Mouse (Mus musculus) erythroblast, adult 5-6 weeks (primary cell): ENCODE data around the gene Daam1. TPM values are rescaled to one million over a fixed set of nuclear protein-coding genes. Genes with fewer than 3 reads are reported as not detected.
A peak's percentile ranks its signal among the peaks of the same experiment; 100 is the strongest.

Experiments used
- ATAC-seq: replicated peaks from 2 replicates; pipeline ENCODE4 v1.8.0; 2016; ENCODE audit warnings: moderate number of reproducible peaks, mild to moderate bottlenecking, moderate TSS enrichment, inconsistent platforms; ENCODE audit not compliant: poor library complexity, low FRiP score, severe bottlenecking
- total RNA-seq, 2 experiments: library from RNA; stranded (forward) in 1 of 2; stranded (reverse) in 1 of 2; fragments of 150-400 nt in 1 of 2; fragments of 200-764, 138-1000 nt in 1 of 2; gene quantifications; 2 replicates each; pipeline versions ENCODE4 v1.2.3 to v1.2.4; 2015 to 2017; ENCODE audit warnings: low replicate concordance in 2 of 2

Daam1 gene
- 39.4 and 45.4 TPM in 2 replicates for total RNA-seq (2015; ENCODE audit: low replicate concordance)
- 59.4 and 83.1 TPM in 2 replicates for total RNA-seq (2017; ENCODE audit: low replicate concordance)

GRCm38 (mm10) chr12:71830607-71831257 is at the start of gene Daam1:
Daam1 (plus strand) TSS chr12:71831078.
- ATAC-seq: peak; percentile 92

DNA sequence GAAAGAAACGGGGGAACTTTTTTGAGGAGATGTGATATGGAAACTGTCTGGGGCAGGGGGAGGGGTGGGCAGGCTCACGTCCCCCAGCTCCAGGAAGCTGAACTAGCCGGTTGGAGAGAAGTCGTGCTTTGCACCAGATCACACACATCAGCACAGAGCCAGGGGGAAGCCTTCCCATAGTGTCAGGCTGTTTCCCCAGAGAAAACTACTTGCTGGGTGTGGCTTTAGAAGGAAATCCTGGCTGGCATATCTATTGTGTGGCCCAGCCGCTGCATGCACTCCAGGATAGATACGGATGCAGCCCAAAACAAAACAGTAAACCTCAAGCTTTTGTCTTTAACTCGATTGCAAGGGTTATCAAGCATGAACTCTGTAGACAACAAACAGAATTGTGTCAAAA is 49.7 kb upstream of the Daam1 start:
- no peak for ATAC-seq

GRCm38 (mm10) chr12:71783970-71784369 is 46.9 kb upstream of the Daam1 start:
- ATAC-seq: no peak

- ATAC-seq: no peak
Measured at GRCm38 (mm10) chr12:71784666-71785255, 46.1 kb upstream of the Daam1 start.

GRCm38 (mm10) chr12:71786521-71786920 is 44.4 kb upstream of the Daam1 start:
- ATAC-seq: no peak

- no peak for ATAC-seq
Measured at GRCm38 (mm10) chr12:71788791-71789190, 42.1 kb upstream of the Daam1 start.

DNA sequence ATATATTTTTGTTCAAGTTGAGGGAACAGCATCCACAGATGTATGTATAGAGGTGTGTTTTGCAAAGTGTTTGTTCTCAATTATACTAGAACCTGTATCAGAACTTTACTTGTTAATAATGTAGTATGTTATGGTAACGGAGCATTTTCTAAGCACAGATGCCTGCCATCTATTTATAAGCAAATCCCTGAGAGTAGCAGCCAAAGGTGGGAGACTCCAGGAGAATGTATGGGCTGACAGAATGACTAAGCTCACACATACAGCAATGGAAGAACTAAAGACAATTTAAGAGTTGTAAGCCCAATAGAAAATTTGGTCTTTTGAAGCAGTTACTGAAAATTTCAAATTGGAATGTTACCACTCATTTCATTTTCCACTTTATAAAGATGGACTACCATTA is 40.3 kb upstream of the Daam1 start:
- no peak for ATAC-seq

DNA sequence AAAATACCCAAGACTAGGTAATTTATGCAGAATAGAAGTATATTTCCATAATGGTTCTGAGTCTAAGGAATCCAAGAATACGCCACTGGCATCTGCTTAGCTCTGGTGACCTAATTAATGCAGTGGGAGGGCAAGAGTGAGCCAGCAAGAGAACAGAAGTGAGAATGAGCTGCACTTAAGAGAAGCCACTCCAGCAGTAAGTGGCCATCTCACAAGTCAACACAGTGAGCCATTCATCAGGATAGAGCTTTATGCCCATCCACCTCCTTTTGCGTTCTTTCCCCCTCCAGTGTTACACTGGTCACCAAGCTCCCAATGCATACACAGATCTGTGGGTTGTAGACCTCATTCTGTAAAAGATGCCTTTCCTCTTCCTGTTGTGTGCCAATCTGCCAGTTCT is 37.8 kb upstream of the Daam1 start:
- ATAC-seq: no peak

GRCm38 (mm10) chr12:71795626-71796025 is 35.3 kb upstream of the Daam1 start:
- ATAC-seq: no peak

GRCm38 (mm10) chr12:71796517-71796916 is 34.4 kb upstream of the Daam1 start:
- ATAC-seq: no peak

DNA sequence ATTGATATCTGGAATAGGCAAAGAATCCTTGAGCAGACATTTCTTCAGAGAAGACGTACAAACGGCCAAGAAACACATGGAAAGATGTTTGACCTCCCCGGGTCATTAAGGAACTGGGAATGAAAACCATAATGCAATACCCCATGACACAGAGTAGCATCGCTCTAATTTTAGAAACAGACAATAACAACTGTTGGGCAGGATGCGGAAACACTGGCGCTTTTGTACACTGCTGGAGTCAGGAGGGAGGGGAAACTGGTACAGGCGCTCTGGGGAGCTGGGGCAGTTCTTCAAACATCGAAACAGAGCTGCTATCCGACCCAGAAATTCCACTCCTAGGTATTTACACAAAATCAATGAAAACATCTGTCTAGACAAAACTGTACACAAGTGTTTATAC is 23.6 kb upstream of the Daam1 start:
- no peak for ATAC-seq

DNA sequence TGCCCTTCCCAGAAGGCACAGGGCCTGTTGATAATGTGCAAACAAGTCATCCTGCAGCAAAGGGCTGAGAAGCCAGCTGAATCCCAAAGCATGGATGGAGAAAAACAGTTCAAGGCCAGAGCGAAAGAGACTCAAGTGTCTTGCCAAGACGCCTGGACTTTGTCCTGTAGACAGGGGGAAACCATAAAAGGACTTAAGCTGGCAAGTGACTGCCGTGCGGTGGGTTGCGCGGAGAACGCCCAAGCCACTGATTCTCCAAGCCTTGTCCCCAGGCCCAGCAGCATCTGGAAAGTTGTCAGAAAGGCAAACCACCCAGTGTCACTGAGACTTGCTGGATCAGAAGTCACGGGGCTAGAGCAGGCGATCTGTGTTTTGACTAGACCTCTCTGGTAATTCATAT is 22.2 kb upstream of the Daam1 start:
- no peak for ATAC-seq

GRCm38 (mm10) chr12:71809550-71809949 is 21.3 kb upstream of the Daam1 start:
- no peak for ATAC-seq

- no peak for ATAC-seq
Measured at GRCm38 (mm10) chr12:71812567-71812966, 18.3 kb upstream of the Daam1 start.

- ATAC-seq: no peak
Measured at GRCm38 (mm10) chr12:71813251-71813650, 17.6 kb upstream of the Daam1 start.

DNA sequence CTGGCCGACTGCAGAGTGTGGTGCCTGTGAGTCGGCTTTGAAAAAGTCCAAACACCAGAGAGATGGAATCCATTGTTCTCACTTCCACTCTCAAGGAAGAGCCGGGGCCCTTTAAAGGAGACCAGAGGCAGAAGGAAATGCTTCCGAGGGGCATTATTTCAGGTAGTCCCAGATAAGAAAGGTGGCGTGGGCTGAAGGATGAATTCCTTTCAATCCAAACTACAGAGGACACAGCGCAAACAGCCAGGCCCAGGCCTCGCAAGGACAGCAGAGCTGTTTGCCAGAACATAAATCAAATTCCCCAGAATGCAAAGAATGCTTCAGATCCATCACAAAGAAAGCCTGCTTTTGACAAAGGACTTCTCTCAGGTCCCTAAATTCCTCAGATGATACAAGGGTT is 17.1 kb upstream of the Daam1 start:
- ATAC-seq: no peak

GRCm38 (mm10) chr12:71820094-71820493 is 10.8 kb upstream of the Daam1 start:
- no peak for ATAC-seq

DNA sequence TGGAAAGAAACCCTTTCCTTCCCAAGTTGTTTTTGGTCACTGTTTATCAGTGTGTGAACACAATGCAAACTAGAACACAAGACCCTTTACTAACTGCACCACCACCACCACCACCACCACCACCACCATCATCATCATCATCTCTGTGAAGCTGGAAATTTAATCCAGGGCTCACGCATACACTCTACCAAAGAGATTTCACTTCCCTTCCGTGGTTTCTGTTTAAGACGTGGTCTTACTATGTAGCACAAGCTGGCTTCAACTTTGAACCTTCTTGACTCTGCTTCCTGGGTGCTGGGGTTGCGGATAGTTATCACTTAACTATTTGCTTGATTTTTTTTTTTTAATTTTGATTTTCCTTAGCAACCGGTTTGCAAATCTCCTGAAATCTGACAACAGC is 9.6 kb upstream of the Daam1 start:
- ATAC-seq: no peak

DNA sequence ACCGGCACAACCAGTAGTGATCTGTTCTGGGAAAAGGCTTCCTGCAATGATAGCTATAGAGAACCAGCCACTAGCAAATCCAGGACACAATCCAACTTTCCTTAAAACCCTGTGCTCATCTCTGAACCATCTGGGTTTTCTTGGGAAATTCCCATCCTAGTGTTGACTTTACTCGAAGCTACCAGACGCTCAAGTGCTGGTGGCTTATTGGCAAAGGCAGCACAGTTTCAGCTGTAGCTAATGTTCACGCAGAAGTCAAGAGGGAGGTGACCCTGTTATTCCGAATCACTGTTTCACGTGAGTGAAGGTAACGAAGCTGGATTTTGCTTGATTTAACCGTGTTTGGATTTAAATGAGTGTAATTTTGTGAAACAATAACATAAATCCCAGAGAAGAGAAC is 9.1 kb upstream of the Daam1 start:
- ATAC-seq: no peak

DNA sequence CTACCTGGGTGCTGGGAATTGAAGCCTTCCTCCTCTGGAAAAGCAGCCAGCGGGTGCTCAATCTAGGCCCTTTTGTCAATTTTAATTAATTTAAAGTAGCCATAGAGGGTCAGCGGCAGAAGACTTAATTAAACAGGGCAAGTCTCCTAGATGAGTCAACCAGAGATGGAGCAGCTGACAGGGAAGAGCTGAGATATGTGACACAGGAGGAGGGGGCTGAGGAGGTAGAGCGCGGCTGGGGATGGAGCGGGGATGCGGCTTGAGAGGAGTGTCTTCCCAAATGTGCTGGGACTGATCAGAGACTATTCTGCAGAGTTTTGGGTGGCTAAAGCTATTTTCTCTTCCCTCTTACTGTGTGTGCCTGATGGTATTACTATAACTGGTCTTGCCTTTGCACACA is 6.0 kb upstream of the Daam1 start:
- ATAC-seq: no peak

GRCm38 (mm10) chr12:71830139-71830538 is 739 bp upstream of the Daam1 start:
- ATAC-seq: peak; percentile 25; the same call in 1 of the 2 replicates
